15 mouse cellular contexts compared by ENCODE assay signal in genomic region chr2:76843162-76843561, GRCm38 (mm10).
A peak's percentile ranks its signal among the peaks of the same experiment; 100 is the strongest.
DNase-seq lines count a peak whose midpoint lies in the region; ATAC-seq and TF ChIP-seq lines count a peak whose summit lies in the region.
"Had no signal": no experiment of that assay in that cellular context is flagged by ENCODE, and none has a peak within 500 bp of the region (broad histone marks: within the 10 kb centered on the region; RNA-seq: fewer than 3 reads in every experiment).

No protein-coding gene starts in this region.

- H3K4me2 ChIP-seq in hindbrain, embryonic 11.5 days (replicated peaks; ENCODE audit: low read depth, low read length) = no peak overlapping the region
- H3K4me2 ChIP-seq in hindbrain, embryonic 16.5 days (ENCODE audit: low read length) = no peak overlapping the region
- H3K4me2 ChIP-seq in stomach, postnatal 0 days (replicated peaks; ENCODE audit: low read depth) = no peak overlapping the region
- H3K4me2 ChIP-seq: limb, embryonic 13.5 days; midbrain, embryonic 12.5 days had no signal

- no peaks in the 10 kb centered on the region for H3K9me3 ChIP-seq in hindbrain, embryonic 11.5 days (ENCODE audit: control insufficient read depth, low read length)
- H3K9me3 ChIP-seq in hindbrain, embryonic 16.5 days (ENCODE audit: control insufficient read depth, low read length) = no peaks in the 10 kb centered on the region
- H3K9me3 ChIP-seq in stomach, postnatal 0 days (ENCODE audit: control insufficient read depth, low read length) = no peaks in the 10 kb centered on the region
- H3K9me3 ChIP-seq: embryonic facial prominence, embryonic 10.5 days; limb, embryonic 13.5 days; midbrain, embryonic 12.5 days had no signal

- peak; percentile 6 for DNase-seq in hindbrain, embryonic 11.5 days (ENCODE audit: low spot score)
- DNase-seq in retina, embryonic 14.5 days (ENCODE audit: low spot score) = peak; percentile 12
- no peak for DNase-seq in retina, postnatal 1 day
- DNase-seq in R1 (ENCODE audit: low read depth, low spot score) = peak; percentile 28
- no peak for DNase-seq in stomach, postnatal 0 days (ENCODE audit: low spot score)
- no peak for DNase-seq in urinary bladder, postnatal 36 days (ENCODE audit: low spot score in 2 of 2)
- no peak for DNase-seq in lung, postnatal 10 days
- DNase-seq: kidney, adult 11 months; layer of hippocampus, postnatal 36 days; lung, postnatal 36 days had no signal

- H3K27ac ChIP-seq in hindbrain, embryonic 11.5 days (ENCODE audit: low read depth, low read length) = no peak overlapping the region
- H3K27ac ChIP-seq in hindbrain, embryonic 16.5 days (ENCODE audit: low read depth, low read length) = no peak overlapping the region
- H3K27ac ChIP-seq in stomach, postnatal 0 days (replicated peaks) = no peak overlapping the region
- H3K27ac ChIP-seq: embryonic facial prominence, embryonic 10.5 days; limb, embryonic 13.5 days; midbrain, embryonic 12.5 days had no signal

- TF ChIP-seq CTCF in stomach, postnatal 0 days (IDR thresholded peaks at IDR 0.05; ENCODE audit: low read depth) = peak; percentile 34; the same call in 1 of the 2 replicates

- H3K4me3 ChIP-seq in hindbrain, embryonic 11.5 days (ENCODE audit: low read depth, low read length) = no peak overlapping the region
- no peak overlapping the region for H3K4me3 ChIP-seq in hindbrain, embryonic 16.5 days (ENCODE audit: low read length)
- no peak overlapping the region for H3K4me3 ChIP-seq in stomach, postnatal 0 days (ENCODE audit: low read depth, low read length)
- H3K4me3 ChIP-seq: embryonic facial prominence, embryonic 10.5 days; limb, embryonic 13.5 days; midbrain, embryonic 12.5 days had no signal

- H3K27me3 ChIP-seq in hindbrain, embryonic 11.5 days (ENCODE audit: control insufficient read depth, insufficient read depth, low read length) = no peaks in the 10 kb centered on the region
- no peaks in the 10 kb centered on the region for H3K27me3 ChIP-seq in hindbrain, embryonic 16.5 days (replicated peaks; ENCODE audit: control insufficient read depth, insufficient read depth, low read length)
- H3K27me3 ChIP-seq in stomach, postnatal 0 days (ENCODE audit: control insufficient read depth, insufficient read depth, low read length) = no peaks in the 10 kb centered on the region
- H3K27me3 ChIP-seq: limb, embryonic 13.5 days; midbrain, embryonic 12.5 days had no signal

- no peak for TF ChIP-seq EP300 in stomach, postnatal 0 days (optimal IDR thresholded peaks at IDR 0.05)

- WGBS in hindbrain, embryonic 11.5 days = 64% methylated on average over 1 of the region's 1 CpGs
- 68% methylated on average over 1 of the region's 1 CpGs for WGBS in hindbrain, embryonic 16.5 days
- WGBS in stomach, postnatal 0 days = 71% methylated on average over 1 of the region's 1 CpGs

- ATAC-seq in hindbrain, embryonic 11.5 days (ENCODE audit: low FRiP score) = no peak
- no peak for ATAC-seq in hindbrain, embryonic 16.5 days
- ATAC-seq in stomach, postnatal 0 days (ENCODE audit: low FRiP score, low TSS enrichment) = no peak

- no peaks in the 10 kb centered on the region for H3K36me3 ChIP-seq in hindbrain, embryonic 11.5 days (ENCODE audit: control insufficient read depth, insufficient read depth, low read length)
- no peaks in the 10 kb centered on the region for H3K36me3 ChIP-seq in hindbrain, embryonic 16.5 days (ENCODE audit: control insufficient read depth, insufficient read depth, low read length)
- no peaks in the 10 kb centered on the region for H3K36me3 ChIP-seq in stomach, postnatal 0 days (ENCODE audit: control insufficient read depth, insufficient read depth, low read length)
- H3K36me3 ChIP-seq: embryonic facial prominence, embryonic 10.5 days; G1E; limb, embryonic 13.5 days; midbrain, embryonic 12.5 days had no signal

- H3K4me1 ChIP-seq in hindbrain, embryonic 11.5 days (replicated peaks; ENCODE audit: control insufficient read depth, insufficient read depth, low read length) = no peaks in the 10 kb centered on the region
- H3K4me1 ChIP-seq in hindbrain, embryonic 16.5 days (ENCODE audit: control insufficient read depth, insufficient read depth, low read depth, low read length) = no peaks in the 10 kb centered on the region
- no peaks in the 10 kb centered on the region for H3K4me1 ChIP-seq in stomach, postnatal 0 days (replicated peaks; ENCODE audit: control insufficient read depth, insufficient read depth)
- H3K4me1 ChIP-seq: embryonic facial prominence, embryonic 10.5 days; limb, embryonic 13.5 days; midbrain, embryonic 12.5 days had no signal

- no peak overlapping the region for H3K9ac ChIP-seq in hindbrain, embryonic 11.5 days (ENCODE audit: low read depth, low read length)
- H3K9ac ChIP-seq in hindbrain, embryonic 16.5 days (ENCODE audit: low read depth, low read length) = no peak overlapping the region
- H3K9ac ChIP-seq in stomach, postnatal 0 days (ENCODE audit: low read length) = no peak overlapping the region
- H3K9ac ChIP-seq: limb, embryonic 13.5 days; midbrain, embryonic 12.5 days had no signal

Comparison
In these comparisons a context has a peak if more than half of its experiments do, and no peak if none do; other contexts are left out.
1. DNase-seq: peak in hindbrain, embryonic 11.5 days (single experiment), retina, embryonic 14.5 days (single experiment) and R1 (single experiment); none in retina, postnatal 1 day (single experiment), stomach, postnatal 0 days (single experiment), urinary bladder, postnatal 36 days (0 of 2) and lung, postnatal 10 days (single experiment).